Comparison of ENCODE assay signal across 32 mouse cellular contexts in the genomic region with DNA sequence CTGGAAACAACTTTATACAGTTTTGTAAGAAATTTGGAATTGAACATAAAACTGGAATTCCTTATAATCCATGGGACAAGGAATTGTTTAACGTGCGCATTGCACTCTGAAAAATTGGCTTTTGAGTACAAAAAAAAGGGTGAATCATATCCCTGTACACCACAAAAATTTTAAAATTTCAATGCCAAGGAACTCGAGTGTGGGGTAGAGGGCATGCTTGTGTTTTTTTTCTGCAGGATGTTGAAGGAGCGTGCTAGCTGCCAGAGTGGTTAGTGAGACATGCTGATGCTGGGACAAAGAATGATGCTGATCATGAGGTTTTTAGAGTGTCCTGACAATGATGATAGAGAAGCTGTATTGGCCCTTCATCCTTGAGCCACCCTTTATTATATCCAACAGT. TPM values are rescaled to one million over a fixed set of nuclear protein-coding genes. Genes with fewer than 3 reads are reported as not detected.
"Had no signal": no experiment of that assay in that cellular context is flagged by ENCODE, and none has a peak within 500 bp of the region (broad histone marks: within the 10 kb centered on the region; RNA-seq: fewer than 3 reads in every experiment).

No protein-coding gene starts in this region.

- ATAC-seq: hindbrain, postnatal 0 days; intestine, embryonic 16.5 days; liver, embryonic 12.5 days had no signal

- H3K9ac ChIP-seq: heart, embryonic 12.5 days; hindbrain, embryonic 13.5 days; hindbrain, embryonic 15.5 days; kidney, embryonic 15.5 days; limb, embryonic 13.5 days; limb, embryonic 15.5 days; liver, embryonic 12.5 days; liver, embryonic 14.5 days had no signal

- H3K4me3 ChIP-seq: gastrocnemius, adult 2 months; heart, adult 2 months; heart, embryonic 10.5 days; heart, embryonic 12.5 days; hindbrain, embryonic 13.5 days; hindbrain, embryonic 15.5 days; kidney, embryonic 15.5 days; limb, embryonic 13.5 days; limb, embryonic 15.5 days; liver, embryonic 12.5 days had no signal

- H3K27me3 ChIP-seq: heart, embryonic 12.5 days; hindbrain, embryonic 13.5 days; hindbrain, embryonic 15.5 days; kidney, embryonic 15.5 days; limb, embryonic 13.5 days; limb, embryonic 15.5 days; liver, embryonic 12.5 days had no signal

- DNase-seq: gastrocnemius, adult 2 months; gastrocnemius, postnatal 10 days; gastrocnemius, postnatal 25 days; heart, adult 2 months; heart, postnatal 14 days; heart, postnatal 36 days; kidney, adult 11 months; kidney, adult 2 months; kidney, adult 9 months; kidney, postnatal 14 days; kidney, postnatal 36 days; layer of hippocampus, adult 9-11 months; layer of hippocampus, postnatal 36 days; left cerebral cortex, postnatal 4 days had no signal

- H3K4me2 ChIP-seq: heart, embryonic 12.5 days; hindbrain, embryonic 13.5 days; hindbrain, embryonic 15.5 days; kidney, embryonic 15.5 days; limb, embryonic 13.5 days; limb, embryonic 15.5 days; liver, embryonic 12.5 days had no signal

- H3K4me1 ChIP-seq: hindbrain, embryonic 13.5 days; hindbrain, embryonic 15.5 days had no signal

- H3K9me3 ChIP-seq: heart, embryonic 10.5 days; hindbrain, embryonic 13.5 days; hindbrain, embryonic 15.5 days; kidney, embryonic 15.5 days; limb, embryonic 13.5 days; limb, embryonic 15.5 days; liver, embryonic 12.5 days had no signal

- H3K36me3 ChIP-seq: heart, embryonic 10.5 days; heart, embryonic 12.5 days; hindbrain, embryonic 13.5 days; hindbrain, embryonic 15.5 days; kidney, embryonic 15.5 days; limb, embryonic 13.5 days; limb, embryonic 15.5 days; liver, embryonic 12.5 days had no signal

- H3K27ac ChIP-seq: gastrocnemius, adult 2 months; heart, adult 2 months; heart, embryonic 10.5 days; hindbrain, embryonic 13.5 days; hindbrain, embryonic 15.5 days; hindbrain, postnatal 0 days; kidney, embryonic 15.5 days; kidney, postnatal 0 days; limb, embryonic 13.5 days; limb, embryonic 15.5 days; liver, embryonic 12.5 days; liver, embryonic 14.5 days had no signal

RNA-seq across cellular contexts. Expression of gene Clca3a1, which starts 4.4 kb away (rescaled TPM):
- total RNA-seq: granulocyte monocyte progenitor cell, adult 5-6 weeks had no signal
- polyA plus RNA-seq: hindbrain, embryonic 11.5 days had no signal

RNA-seq across cellular contexts. Expression of gene Clca3a2, which starts 54.1 kb away (rescaled TPM):
- total RNA-seq: gastrocnemius, adult 2 months; gastrocnemius, postnatal 10 days; gastrocnemius, postnatal 25 days; granulocyte monocyte progenitor cell, adult 5-6 weeks; hematopoietic stem cell, adult 5-6 weeks; layer of hippocampus, postnatal 36 days; left cerebral cortex, adult 18-20 months; left cerebral cortex, adult 8-10 months had no signal
- polyA plus RNA-seq: hindbrain, embryonic 13.5 days; limb, embryonic 11.5 days; liver, embryonic 12.5 days; liver, embryonic 14.5 days had no signal
